Mouse (Mus musculus): ENCODE data around the gene Pgs1. TPM values are rescaled to one million over a fixed set of nuclear protein-coding genes. Genes with fewer than 3 reads are reported as not detected.

The Pgs1 gene
- polyA plus RNA-seq, 1 experiment from 2014 or later: 47.1 TPM

DNA sequence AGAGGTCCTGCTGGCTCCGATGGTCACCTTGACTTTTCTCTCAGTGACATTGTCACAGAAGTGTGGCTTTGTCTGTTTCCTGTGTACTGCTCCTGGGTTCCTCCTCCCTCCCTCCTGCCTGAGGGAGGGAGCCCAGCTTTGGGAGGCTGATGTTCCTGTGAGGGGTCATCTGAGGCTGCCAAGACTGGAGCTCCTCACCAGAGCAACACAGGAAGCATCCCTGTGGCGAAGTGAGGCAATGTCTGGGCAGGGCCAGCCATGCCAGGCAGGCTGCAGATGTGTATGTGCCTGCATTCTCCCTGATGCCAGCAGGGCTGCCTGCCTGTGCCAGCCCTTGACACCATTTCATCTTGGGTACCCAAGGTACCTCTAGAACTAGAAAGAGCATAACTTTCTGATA is 32.0 kb upstream of the Pgs1 start:
- peaks cover 57% of the 10 kb centered on the region for H3K4me1 ChIP-seq
- no peaks in the 10 kb centered on the region for H3K36me3 ChIP-seq
- peak overlapping the region; percentile 64; the same call in 1 of the 2 replicates for H3K27ac ChIP-seq
- WGBS: 70% methylated on average over 2 of the region's 2 CpGs
- no peaks in the 10 kb centered on the region for H3K9me3 ChIP-seq (replicated peaks)
- DNase-seq (ENCODE audit: low spot score): no peak
- peaks cover 32% of the 10 kb centered on the region for H3K27me3 ChIP-seq (ENCODE audit: low read depth, poor library complexity, severe bottlenecking)
- H3K4me3 ChIP-seq: no peak overlapping the region

DNA sequence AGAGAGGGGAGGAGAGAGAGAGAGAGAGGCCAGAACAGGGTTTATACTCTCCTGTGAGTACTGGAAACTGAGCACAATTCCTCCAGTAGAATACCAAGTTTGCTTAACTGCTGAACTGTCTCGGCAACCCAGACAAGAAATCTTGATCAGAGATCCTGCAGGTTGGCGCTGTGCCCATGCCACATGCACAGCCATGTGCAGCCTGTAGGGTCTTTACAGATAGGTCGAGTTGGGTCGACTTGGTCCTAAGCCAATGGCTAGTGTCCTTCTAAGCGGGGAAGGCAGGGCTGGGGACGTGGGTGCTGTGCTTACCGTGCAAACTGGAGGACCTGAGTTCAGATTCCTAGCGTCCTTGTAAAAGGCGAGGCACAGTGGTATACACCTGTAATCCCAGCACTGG is 31.3 kb upstream of the Pgs1 start:
- no peaks in the 10 kb centered on the region for H3K9me3 ChIP-seq (replicated peaks)
- 90% methylated on average over 9 of the region's 9 CpGs for WGBS
- H3K27ac ChIP-seq: peak overlapping the region; percentile 64; the same call in 1 of the 2 replicates

DNA sequence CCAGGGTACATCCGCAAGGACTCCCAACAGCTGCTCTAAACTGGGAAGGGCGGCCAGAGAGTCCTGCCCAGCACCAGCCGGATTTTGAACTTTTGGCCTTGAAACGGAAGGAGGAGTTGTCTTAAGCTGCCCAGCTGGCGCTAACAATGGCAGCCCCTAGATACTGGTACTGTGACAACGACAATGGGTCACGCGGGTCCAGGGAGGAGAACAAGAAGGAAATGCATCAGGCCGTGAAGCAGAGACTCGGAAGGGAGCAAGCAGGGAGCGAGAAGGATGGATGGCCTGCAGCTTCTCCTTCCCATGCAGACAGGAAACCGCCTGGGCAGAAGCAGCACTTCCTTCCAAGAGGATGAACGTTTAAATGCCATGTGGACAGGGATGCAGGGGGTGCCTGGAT is 30.5 kb upstream of the Pgs1 start:
- peaks cover 18% of the 10 kb centered on the region for H3K27me3 ChIP-seq (ENCODE audit: low read depth, poor library complexity, severe bottlenecking)
- WGBS: 77% methylated on average over 13 of the region's 13 CpGs
- H3K4me3 ChIP-seq: no peak overlapping the region
- H3K4me1 ChIP-seq: peaks cover 56% of the 10 kb centered on the region
- no peak for DNase-seq (ENCODE audit: low spot score)
- no peaks in the 10 kb centered on the region for H3K36me3 ChIP-seq
- H3K9me3 ChIP-seq (replicated peaks): no peaks in the 10 kb centered on the region
- H3K27ac ChIP-seq: peak overlapping the region; percentile 46; the same call in 1 of the 2 replicates

More for the DNA sequence above, 31.3 kb upstream of the Pgs1 start:
- DNase-seq (ENCODE audit: low spot score): no peak
- no peak overlapping the region for H3K4me3 ChIP-seq
- peaks cover 54% of the 10 kb centered on the region for H3K4me1 ChIP-seq
- H3K27me3 ChIP-seq (ENCODE audit: low read depth, poor library complexity, severe bottlenecking): peaks cover 25% of the 10 kb centered on the region
- H3K36me3 ChIP-seq: no peaks in the 10 kb centered on the region

DNA sequence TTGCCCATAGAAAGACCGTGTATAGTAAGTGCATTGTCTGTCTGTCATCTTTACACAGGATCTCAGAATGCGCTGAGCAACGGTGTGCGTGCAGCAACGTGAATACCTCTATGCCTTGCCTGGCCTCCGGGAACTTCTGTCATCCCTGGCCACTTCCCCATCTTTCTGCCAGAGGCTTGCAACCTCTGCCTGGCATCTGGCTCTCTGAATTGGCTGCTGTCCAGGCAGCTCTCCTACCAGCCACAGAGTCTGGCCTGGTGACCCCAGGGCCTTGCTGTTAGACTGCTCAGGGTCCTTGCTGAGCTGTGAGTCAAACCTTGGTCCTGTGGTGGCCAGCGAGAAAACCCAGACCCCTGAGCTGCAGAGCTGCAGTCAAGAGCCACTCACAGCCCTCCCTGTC is 27.9 kb upstream of the Pgs1 start:
- Histone ChIP-seq H3K36me3 (no peaks in the 10 kb centered on the region), H3K9me3 (replicated peaks) (no peaks in the 10 kb centered on the region), H3K27me3 (ENCODE audit: low read depth, poor library complexity, severe bottlenecking) (no peaks in the 10 kb centered on the region), H3K27ac (no peak overlapping the region), H3K4me3 (no peak overlapping the region), H3K4me1 (peaks cover 54% of the 10 kb centered on the region)
- no peak for DNase-seq (ENCODE audit: low spot score)
- WGBS: 83% methylated on average over 7 of the region's 7 CpGs

DNA sequence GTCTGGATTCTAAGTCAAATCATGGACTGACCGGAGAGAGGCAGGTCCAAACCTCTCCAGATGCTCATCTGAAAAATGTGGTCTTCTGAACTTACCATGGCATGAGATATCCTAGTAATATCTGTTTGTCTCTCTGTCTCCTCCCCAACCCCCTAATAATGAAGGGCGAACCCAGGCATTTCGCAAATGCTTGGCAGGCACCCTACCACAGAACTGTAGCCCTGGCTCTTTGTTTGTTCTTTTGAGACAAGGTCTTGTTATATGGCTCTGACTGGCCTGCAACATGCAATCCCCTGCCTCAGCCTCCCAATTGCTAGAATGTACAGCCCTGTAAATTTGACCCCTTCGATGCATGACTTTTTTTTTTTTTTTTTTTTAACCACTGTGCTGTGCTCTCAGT is 26.9 kb upstream of the Pgs1 start:
- no peak for DNase-seq (ENCODE audit: low spot score)
- peaks cover 59% of the 10 kb centered on the region for H3K4me1 ChIP-seq
- no peaks in the 10 kb centered on the region for H3K36me3 ChIP-seq
- H3K4me3 ChIP-seq: no peak overlapping the region
- no peak overlapping the region for H3K27ac ChIP-seq
- no peaks in the 10 kb centered on the region for H3K9me3 ChIP-seq (replicated peaks)
- 91% methylated on average over 4 of the region's 4 CpGs for WGBS
- H3K27me3 ChIP-seq (ENCODE audit: low read depth, poor library complexity, severe bottlenecking): no peaks in the 10 kb centered on the region

DNA sequence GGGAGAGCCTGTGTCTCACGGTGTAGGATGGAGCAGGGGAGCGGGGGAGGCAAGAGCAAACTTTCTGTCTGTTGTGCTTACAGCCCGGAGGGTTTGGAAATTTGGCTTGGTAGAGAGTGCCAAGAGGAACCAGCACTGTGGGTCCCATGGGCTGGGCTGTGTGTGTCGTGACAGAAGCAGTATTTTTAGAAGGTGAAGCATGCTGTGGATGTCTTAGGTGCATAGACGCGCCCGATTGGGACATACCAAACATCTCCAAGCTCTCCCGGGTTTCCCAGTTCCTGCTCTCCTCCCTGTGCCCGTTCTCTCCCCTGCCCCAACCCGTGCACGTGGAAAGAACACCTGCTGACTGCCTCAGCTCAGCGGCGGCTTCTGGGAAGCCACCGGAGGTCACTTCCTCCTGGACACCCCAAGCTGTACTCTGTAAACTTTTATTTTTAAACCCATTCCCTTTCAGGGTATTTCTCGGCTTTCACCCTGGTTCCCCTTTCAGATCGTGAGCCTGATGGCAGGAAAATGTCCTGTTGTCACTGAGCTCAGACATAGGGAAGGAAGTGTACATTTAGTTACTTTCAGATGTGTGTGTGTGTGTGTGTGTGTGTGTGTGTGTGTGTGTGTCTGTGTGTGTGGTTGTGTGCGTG is 26.2 kb upstream of the Pgs1 start:
- Histone ChIP-seq H3K36me3 (no peaks in the 10 kb centered on the region), H3K27me3 (ENCODE audit: low read depth, poor library complexity, severe bottlenecking) (peaks cover 4% of the 10 kb centered on the region), H3K9me3 (replicated peaks) (no peaks in the 10 kb centered on the region), H3K27ac (peak overlapping the region; percentile 25; the same call in 1 of the 2 replicates), H3K4me1 (peaks cover 59% of the 10 kb centered on the region), H3K4me3 (no peak overlapping the region)
- WGBS: 65% methylated on average over 17 of the region's 17 CpGs
- DNase-seq (ENCODE audit: low spot score): no peak

DNA sequence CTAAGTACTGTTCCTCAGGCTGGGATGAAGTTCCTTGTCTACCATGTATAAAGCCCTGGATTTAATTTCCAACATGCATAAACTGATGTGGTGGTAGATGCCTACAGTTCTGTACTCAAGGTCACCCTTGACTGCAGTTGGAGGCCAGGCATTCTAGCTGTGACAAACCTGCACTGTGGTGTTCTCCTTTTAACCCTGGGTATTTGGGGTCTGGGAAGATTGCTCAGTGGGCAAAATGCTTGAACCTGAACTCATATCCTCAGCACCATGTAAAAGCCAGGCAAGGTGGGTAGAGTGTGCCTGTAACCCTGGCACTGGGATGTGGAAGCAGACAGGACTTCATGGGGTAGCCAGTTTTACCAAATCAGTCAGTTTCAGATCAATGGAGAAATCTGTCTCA is 25.5 kb upstream of the Pgs1 start:
- Histone ChIP-seq H3K9me3 (replicated peaks) (no peaks in the 10 kb centered on the region), H3K27me3 (ENCODE audit: low read depth, poor library complexity, severe bottlenecking) (peaks cover 11% of the 10 kb centered on the region), H3K4me3 (no peak overlapping the region), H3K27ac (no peak overlapping the region), H3K4me1 (peaks cover 63% of the 10 kb centered on the region), H3K36me3 (no peaks in the 10 kb centered on the region)
- no peak for DNase-seq (ENCODE audit: low spot score)

DNA sequence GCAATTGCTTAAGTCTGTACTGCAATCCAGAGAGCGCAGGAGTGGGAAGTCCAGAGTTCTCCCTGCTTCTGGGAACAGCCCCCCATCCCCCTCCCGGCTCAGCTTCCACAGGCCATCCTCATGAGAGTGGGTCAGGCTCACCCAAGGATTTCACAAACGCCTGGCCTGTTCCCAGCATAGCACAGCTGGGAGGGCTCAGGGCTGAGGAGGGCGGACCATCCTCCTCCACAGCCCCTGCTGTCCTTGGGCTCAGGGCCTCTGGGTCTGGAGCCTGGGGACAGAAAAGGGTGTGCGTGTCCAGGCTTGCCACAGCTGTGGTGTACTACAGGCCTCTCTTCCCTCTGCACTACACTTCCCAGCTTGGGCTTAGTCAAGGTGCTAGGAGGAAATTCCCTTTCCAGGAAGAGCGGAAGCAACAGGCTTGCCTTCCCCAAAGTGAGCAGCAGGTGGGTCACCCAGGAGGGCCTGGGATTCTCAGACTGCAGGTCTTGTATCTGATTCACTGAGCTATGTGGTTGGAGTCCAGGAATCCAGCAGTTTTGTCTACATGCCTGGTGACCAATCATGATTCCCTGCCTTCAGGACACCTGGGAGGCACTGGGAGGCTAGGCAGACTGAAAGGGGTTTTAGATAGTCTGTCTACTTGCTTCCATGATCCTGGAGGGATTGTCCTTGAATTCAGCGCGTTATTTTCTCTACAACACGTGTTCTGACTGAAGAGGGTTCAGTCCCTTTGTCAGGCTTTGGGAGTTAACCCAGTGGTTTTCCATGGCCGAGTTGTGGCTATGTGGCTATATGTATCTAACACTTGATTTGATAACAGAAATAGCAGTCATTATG is 23.6 kb upstream of the Pgs1 start:
- Histone ChIP-seq H3K4me3 (peak overlapping the region; percentile 52; the same call in 1 of the 2 replicates), H3K27ac (peak overlapping the region; percentile 86), H3K4me1 (peaks cover 73% of the 10 kb centered on the region), H3K36me3 (peaks cover 13% of the 10 kb centered on the region), H3K9me3 (replicated peaks) (no peaks in the 10 kb centered on the region), H3K27me3 (ENCODE audit: low read depth, poor library complexity, severe bottlenecking) (peaks cover 30% of the 10 kb centered on the region)
- WGBS: 35% methylated on average over 10 of the region's 10 CpGs
- DNase-seq (ENCODE audit: low spot score): no peak

DNA sequence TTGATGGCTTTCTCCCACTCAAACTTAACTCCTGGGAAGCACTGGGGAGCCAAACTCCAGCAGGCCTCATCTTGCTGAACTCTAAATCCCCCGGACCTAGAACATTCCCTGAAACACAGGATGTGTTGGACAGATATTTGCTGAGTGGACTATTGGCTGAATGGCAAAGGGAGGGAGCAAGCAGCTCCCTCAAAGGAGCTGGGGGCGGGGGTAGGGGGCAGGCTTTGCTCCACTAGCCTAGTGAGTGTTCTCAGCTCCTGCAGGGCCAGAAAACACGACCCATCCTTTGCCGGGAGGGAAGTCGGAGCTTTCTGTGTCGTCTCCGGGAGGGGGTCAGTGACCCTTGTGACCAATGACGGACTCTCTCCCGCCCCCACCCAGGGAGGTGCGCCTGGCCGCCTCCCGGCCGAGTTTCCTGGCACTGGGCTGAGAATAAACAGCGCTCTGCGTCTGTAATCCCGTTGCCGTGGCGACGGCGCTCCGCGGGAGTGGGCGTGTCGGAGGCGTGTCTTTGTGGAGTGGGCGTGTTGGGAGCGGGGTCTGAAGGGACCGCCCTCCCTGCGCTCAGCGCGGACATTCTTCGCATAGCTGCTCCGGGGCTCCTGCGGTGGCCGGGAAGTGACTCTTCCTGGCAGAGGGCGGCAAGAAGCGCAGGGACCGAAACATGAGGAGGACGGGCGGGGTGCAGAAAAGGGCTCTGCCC is 22.9 kb upstream of the Pgs1 start:
- WGBS: under 1% methylated on average over 40 of the region's 40 CpGs
- H3K4me1 ChIP-seq: peaks cover 78% of the 10 kb centered on the region
- H3K27ac ChIP-seq: peak overlapping the region; percentile 86
- H3K27me3 ChIP-seq (ENCODE audit: low read depth, poor library complexity, severe bottlenecking): peaks cover 37% of the 10 kb centered on the region
- H3K4me3 ChIP-seq: peak overlapping the region; percentile 52
- H3K36me3 ChIP-seq: peaks cover 18% of the 10 kb centered on the region
- peak; percentile 100 for DNase-seq (ENCODE audit: low spot score)
- H3K9me3 ChIP-seq (replicated peaks): no peaks in the 10 kb centered on the region

DNA sequence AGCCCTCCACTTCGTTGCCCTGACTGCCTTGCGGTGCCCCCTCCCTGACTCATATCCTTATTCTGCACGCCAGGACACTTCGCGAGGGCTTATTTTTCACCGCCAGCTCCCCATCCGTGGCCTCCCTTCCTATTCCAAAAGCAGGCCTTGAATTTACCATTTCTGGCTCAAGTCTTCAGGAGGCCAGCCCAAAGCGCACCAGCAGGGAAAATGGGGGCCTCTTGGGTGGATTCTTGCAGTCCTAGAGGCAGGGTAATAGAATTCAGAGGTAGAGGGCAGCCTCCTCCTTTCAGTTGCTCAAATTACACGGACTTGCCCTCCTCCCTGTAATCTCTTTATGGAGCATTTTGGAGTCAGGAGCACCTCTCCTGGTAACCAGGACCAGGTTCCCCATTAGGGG is 22.2 kb upstream of the Pgs1 start:
- peak overlapping the region; percentile 86 for H3K27ac ChIP-seq
- DNase-seq (ENCODE audit: low spot score): no peak
- H3K9me3 ChIP-seq (replicated peaks): no peaks in the 10 kb centered on the region
- H3K36me3 ChIP-seq: peaks cover 18% of the 10 kb centered on the region
- H3K4me3 ChIP-seq: peak overlapping the region; percentile 52
- H3K4me1 ChIP-seq: peaks cover 81% of the 10 kb centered on the region
- WGBS: 1% methylated on average over 9 of the region's 9 CpGs
- H3K27me3 ChIP-seq (ENCODE audit: low read depth, poor library complexity, severe bottlenecking): peaks cover 37% of the 10 kb centered on the region

DNA sequence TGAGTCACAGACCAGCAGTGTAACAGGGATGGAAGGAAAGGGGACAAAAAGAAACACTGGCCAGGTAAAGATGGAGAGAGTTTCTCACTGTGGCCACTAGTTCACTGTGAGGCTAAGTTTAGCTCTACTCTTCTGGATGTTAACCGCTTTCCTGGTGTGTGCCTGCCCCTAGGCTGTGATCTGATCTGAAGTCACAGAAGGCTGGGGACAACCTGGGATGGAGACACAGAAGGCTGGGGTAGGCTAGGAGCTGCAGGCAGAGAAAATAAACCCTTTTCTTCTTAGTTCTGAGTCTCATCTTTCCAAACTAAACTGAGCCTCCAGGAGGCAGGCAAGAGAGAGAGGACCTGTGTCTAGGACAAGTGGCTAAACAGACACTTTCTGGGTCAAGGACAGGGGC is 21.8 kb upstream of the Pgs1 start:
- Histone ChIP-seq H3K4me1 (peaks cover 86% of the 10 kb centered on the region), H3K27ac (peak overlapping the region; percentile 86), H3K4me3 (peak overlapping the region; percentile 52), H3K9me3 (replicated peaks) (no peaks in the 10 kb centered on the region), H3K36me3 (peaks cover 18% of the 10 kb centered on the region), H3K27me3 (ENCODE audit: low read depth, poor library complexity, severe bottlenecking) (peaks cover 37% of the 10 kb centered on the region)
- WGBS: 28% methylated on average over 1 of the region's 1 CpGs
- DNase-seq (ENCODE audit: low spot score): no peak

DNA sequence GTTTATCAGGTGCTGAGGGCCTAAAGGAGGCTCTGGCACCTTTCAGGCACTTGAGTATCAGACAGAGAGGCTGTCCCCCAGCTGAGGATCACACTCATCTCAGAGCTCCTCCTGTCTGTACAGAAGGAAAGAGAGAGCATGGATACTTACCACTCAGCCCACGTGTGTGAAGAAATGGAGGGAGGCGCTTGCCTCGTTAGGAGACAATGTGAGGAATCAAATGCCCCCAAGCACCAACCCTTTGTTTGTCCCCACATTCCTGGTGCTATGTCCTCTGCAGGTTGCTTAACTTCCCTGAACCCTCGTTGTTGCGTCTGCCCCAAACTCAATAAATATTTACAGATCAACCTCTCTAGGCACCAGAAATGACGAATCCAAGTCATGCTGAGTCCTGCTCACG is 21.0 kb upstream of the Pgs1 start:
- Histone ChIP-seq H3K4me3 (0 out of 2 replicates have a peak overlapping the region, but pooled peaks have one; percentile 9), H3K4me1 (peaks cover 87% of the 10 kb centered on the region), H3K36me3 (peaks cover 18% of the 10 kb centered on the region), H3K9me3 (replicated peaks) (no peaks in the 10 kb centered on the region), H3K27ac (peak overlapping the region; percentile 86; the same call in 1 of the 2 replicates), H3K27me3 (ENCODE audit: low read depth, poor library complexity, severe bottlenecking) (peaks cover 37% of the 10 kb centered on the region)
- no peak for DNase-seq (ENCODE audit: low spot score)
- 31% methylated on average over 7 of the region's 7 CpGs for WGBS
